Mouse (Mus musculus): ENCODE data around the gene Dok5.
A peak's percentile ranks its signal among the peaks of the same experiment; 100 is the strongest.

Dok5 gene

DNA sequence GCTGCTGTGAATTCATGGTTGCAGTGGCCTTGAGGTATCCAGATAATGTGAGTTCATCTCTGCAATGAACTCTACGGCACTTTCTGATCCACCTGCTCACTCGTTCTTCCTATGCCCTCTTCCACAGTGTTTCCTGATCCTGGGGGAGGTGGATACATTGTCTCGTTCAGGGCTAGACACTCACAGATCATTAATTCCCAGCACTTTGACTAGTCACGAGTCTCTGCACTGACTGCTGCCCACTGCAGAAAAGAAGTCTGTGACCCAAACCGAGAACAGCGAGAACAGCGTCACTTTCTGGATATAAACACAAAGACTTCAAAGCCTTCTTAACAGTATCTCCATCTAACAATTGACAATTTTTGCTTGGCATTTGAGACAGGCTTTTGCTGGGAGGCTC lies 125.9 kb downstream of the Dok5 start:
- no peak for DNase-seq (ENCODE audit: low spot score in 2 of 2)

DNA sequence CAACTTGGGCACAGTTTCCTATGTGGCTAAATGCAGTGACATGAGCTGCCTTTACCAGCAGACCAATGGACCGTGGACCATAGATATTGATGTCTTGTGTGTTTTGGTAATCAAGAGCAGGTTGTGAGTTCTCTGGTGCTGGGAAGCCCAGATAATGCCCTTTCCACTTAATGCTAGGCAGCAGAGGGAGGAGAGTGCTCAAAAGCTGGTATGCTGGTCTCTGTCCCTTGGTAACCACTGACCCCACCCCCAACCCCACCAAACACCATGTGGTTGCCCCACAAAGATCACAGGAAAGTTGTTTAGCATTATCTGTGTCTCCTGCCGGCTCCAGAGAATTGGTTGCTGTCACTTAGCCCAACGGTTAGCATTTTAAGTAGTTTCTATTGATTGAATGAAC lies 127.0 kb downstream of the Dok5 start:
- DNase-seq (ENCODE audit: low spot score in 2 of 2) = no peak

- DNase-seq (ENCODE audit: low spot score in 2 of 2) = no peak
These were observed 129.0 kb downstream of the Dok5 start for GRCm38 (mm10) chr2:170860576-170860975.

DNA sequence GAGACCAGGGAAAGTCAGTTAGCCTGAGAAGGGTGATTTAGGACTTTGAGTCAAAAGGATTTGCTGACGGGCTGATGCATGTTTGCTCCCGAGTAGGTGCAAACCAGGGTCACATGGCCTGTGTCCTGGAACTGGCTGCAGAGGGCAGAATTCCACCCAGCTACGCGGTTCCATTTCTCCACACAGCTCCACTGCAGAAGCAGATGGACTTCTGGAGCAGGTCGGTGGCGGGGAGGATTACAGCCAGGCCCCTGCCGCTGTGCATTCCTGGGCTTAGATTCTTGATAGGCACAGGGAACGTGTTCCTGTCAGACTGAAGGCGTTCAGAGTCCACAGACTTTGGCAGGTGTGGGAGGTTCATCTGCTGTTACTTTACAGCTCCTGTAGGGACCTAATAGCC lies 131.2 kb downstream of the Dok5 start:
- DNase-seq (ENCODE audit: low spot score in 2 of 2) = no peak

GRCm38 (mm10) chr2:170863201-170863600 lies 131.6 kb downstream of the Dok5 start:
- DNase-seq (ENCODE audit: low spot score in 2 of 2) = no peak

DNA sequence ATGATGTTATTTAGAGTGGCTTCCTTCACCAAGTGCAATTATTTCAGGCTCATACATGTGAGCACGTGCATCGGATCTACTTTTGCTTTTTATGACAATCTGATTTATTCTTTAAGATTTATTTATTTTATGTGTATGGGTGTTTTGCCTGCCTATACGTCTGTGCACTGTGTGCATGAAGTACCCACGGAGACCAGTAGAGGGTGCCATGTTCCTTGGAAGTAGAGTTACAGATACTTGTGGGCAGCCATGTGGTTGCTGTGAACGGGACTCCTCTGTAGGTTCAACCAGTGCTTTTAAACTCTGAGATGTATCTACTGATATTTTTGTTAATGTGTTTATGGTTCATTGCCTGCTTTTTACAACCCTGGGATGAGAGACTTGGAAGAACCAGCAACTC lies 132.4 kb downstream of the Dok5 start:
- no peak for DNase-seq (ENCODE audit: low spot score in 2 of 2)

GRCm38 (mm10) chr2:170864820-170865219 lies 133.2 kb downstream of the Dok5 start:
- DNase-seq (ENCODE audit: low spot score in 2 of 2) = no peak

DNA sequence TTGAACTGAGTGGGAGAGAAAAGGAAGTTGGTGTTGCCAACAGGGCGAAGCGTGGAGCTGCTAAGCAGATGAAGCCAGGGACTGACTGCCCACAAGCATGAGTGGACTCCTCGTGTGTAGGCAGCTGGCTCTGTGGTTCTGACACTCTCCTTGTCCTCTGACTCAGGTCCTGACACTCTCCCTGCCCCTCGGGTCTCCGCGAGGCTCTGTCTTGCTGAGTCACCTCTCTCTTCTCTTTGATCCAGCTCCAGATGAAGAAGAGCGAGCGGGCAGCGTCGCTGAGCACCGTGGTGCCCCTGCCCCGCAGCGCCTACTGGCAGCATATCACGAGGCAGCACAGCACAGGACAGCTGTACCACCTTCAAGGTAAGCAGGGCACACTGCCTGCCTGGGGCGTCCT lies 139.0 kb downstream of the Dok5 start:
- no peak for DNase-seq (ENCODE audit: low spot score in 2 of 2)

- DNase-seq (ENCODE audit: low spot score in 2 of 2) = no peak
These were observed 139.9 kb downstream of the Dok5 start for GRCm38 (mm10) chr2:170871469-170871868.

- DNase-seq (ENCODE audit: low spot score in 2 of 2) = peak; percentile 84 to 92
These were observed 141.8 kb downstream of the Dok5 start for GRCm38 (mm10) chr2:170873382-170873781.

- DNase-seq (ENCODE audit: low spot score in 2 of 2) = peak; percentile 84 to 88
These were observed 145.9 kb downstream of the Dok5 start for GRCm38 (mm10) chr2:170877515-170877914.

- no peak for DNase-seq (ENCODE audit: low spot score in 2 of 2)
These were observed 146.3 kb downstream of the Dok5 start for GRCm38 (mm10) chr2:170877936-170878335.

GRCm38 (mm10) chr2:170884209-170884801 lies 152.7 kb downstream of the Dok5 start:
- no peak for DNase-seq (ENCODE audit: low spot score in 2 of 2)

DNA sequence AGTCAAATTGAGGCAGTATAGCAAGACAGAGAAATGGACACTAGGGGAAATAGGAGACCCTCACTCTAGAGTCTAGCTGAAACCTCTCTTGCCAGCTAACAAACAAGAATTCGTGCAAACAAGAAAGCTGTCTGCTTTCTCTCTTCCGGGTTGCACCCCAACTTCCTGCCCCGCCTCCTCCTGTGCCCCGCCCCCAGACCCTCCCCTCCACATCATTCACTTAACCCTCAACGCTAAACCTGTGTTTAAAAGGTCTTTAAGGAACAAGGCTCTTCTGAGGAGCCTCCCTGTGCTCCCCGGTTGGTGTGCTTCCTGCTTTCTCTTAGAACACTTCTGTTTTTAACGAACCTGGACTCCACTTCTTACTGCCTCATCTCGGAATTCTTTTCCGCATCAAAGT lies 156.4 kb downstream of the Dok5 start:
- no peak for DNase-seq (ENCODE audit: low spot score in 2 of 2)

DNA sequence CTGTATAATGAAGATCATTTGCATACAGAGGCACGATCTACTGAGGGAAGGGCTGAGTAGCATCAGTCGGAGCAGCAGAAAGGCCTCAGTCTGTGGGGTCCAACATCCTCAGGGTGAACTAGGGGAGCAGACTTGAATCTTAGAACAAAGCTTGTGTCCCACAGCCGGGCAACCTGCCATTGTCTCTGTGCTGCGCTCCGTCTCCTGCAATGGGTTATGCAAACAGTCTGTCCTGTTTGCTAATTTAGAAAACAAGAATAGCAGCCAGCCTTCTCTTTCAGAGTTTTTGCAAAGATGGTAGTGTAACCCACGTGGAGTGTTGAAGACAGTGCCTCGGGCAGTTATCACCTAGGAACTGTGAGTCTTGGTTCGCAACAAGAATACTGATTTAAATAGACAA lies 163.5 kb downstream of the Dok5 start:
- peak; percentile 73 to 75 for DNase-seq (ENCODE audit: low spot score in 2 of 2)

DNA sequence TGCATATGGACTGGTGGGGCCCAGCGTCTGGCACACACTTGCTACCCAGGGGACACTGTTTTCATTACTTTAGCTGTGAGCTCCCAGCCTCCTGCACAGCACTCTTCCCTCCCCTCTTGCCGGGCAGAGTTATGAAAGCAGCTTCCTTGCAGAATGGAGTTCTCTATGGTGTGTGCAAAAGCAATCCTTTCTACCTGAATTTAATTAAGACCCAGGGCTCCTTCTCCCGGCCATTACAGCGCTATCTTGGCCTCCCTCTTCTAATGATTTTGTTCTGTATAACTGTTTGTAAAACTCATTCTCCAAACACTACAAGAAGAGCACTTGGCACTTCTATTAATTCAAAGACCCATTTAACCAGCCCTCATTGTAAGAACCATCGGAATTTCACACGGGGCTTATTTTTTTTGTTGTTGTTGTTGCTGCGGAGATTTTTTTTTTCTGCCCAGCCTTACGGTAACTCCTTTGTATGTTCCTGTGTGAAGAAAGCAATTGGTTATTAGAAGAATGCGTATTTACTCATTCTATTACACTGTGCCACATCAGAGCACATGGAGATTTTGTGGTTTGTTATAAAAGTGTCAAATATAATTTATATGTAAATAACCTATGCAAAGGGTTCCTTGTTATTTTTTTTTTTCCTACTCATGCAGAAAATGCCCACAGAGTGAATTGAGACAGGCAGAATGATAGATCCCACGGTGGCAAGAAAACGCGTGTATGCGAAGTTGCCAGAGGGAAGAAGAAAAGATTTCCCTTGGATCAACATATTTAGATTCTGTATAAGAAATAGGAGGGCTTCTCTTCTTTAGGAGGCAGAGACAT lies 170.8 kb downstream of the Dok5 start:
- no peak for DNase-seq (ENCODE audit: low spot score in 2 of 2)

- no peak for DNase-seq (ENCODE audit: low spot score in 2 of 2)
These were observed 171.4 kb downstream of the Dok5 start for GRCm38 (mm10) chr2:170903029-170903306.

DNA sequence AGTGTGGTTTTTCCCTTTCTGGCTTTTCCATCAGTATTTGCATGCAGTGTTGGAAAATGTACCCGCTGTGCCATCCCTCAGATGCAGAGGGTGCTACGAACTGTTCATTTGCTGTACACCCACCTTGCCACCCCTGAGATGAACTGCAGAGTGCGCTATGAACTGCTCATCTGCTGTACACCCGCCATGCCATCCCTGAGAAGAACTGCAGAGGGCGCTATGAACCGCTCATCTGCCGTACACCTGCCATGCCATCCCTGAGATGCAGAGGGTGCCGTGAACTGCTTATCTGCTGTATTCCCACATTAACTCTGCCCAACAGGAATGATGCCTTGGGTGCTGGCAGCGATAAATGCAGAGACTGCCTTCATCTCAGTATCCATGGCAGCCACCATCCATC lies 171.8 kb downstream of the Dok5 start:
- DNase-seq (ENCODE audit: low spot score in 2 of 2) = peak in 1 of 2 experiments; percentile 15

- DNase-seq (ENCODE audit: low spot score in 2 of 2) = peak in 1 of 2 experiments; percentile 64
These were observed 181.1 kb downstream of the Dok5 start for GRCm38 (mm10) chr2:170912589-170913223.

- no peak for DNase-seq (ENCODE audit: low spot score in 2 of 2)
These were observed 182.3 kb downstream of the Dok5 start for GRCm38 (mm10) chr2:170913863-170914262.

DNA sequence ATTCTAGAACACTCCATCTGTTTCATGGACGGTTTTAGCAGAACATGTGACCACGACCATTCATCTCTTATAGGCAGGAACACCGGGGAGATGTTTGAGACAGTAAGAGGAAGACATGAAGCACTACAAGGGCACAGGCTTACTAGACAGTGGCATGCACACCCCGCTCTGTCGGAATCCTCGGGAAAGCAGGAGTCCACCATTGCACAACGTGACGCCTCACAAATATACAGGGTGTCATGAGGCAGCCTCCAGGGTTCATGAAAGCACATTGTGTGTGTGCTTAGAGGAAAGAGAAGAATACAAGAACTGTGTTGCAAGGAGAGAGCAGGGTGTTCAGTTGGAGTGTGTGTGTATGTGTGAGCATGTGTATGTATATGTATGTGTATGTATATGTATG lies 184.0 kb downstream of the Dok5 start:
- DNase-seq (ENCODE audit: low spot score in 2 of 2) = no peak

- peak in 1 of 2 experiments; percentile 53 for DNase-seq (ENCODE audit: low spot score in 2 of 2)
These were observed 190.7 kb downstream of the Dok5 start for GRCm38 (mm10) chr2:170922260-170922659.

GRCm38 (mm10) chr2:170924131-170924530 lies 192.5 kb downstream of the Dok5 start:
- DNase-seq (ENCODE audit: low spot score in 2 of 2) = no peak

Data from right cerebral cortex, postnatal 10 days (tissue).